ENCODE assay signal across 8 mouse cellular contexts in genomic region chr8:121851716-121852115, GRCm38 (mm10). TPM values are rescaled to one million over a fixed set of nuclear protein-coding genes. Genes with fewer than 3 reads are reported as not detected.
DNase-seq lines count a peak whose midpoint lies in the region; ATAC-seq and TF ChIP-seq lines count a peak whose summit lies in the region.

No protein-coding gene starts in this region.

- TF ChIP-seq CTCF in lung, embryonic 14.5 days (IDR thresholded peaks at IDR 0.05; ENCODE audit: low read depth), result no peak
- no peak for TF ChIP-seq CTCF in embryonic fibroblast, embryonic 13.5 days (IDR thresholded peaks at IDR 0.05; ENCODE audit: borderline replicate concordance, insufficient read depth, low read length)

- no peak for DNase-seq in lung, embryonic 14.5 days
- DNase-seq in lung, postnatal 25 days (ENCODE audit: low spot score), result no peak
- DNase-seq in limb, embryonic 10.5 days (ENCODE audit: low spot score), result no peak
- DNase-seq in left cerebral cortex, postnatal 4 days, result no peak
- DNase-seq in cerebellum, adult 18-20 months, result no peak
- no peak for DNase-seq in left cerebral cortex, adult 9 months (ENCODE audit: low spot score in 2 of 2)

- WGBS in lung, embryonic 14.5 days, result 29% methylated on average over 7 of the region's 7 CpGs
- 66% methylated on average over 7 of the region's 7 CpGs for WGBS in limb, embryonic 10.5 days
- WGBS in neural tube, embryonic 14.5 days, result 56% methylated on average over 7 of the region's 7 CpGs

- TF ChIP-seq POLR2A in embryonic fibroblast, embryonic 13.5 days (IDR thresholded peaks at IDR 0.05; ENCODE audit: low read depth, low read length), result 0 out of 2 replicates have a peak, but pooled peaks have one; percentile 15

- H3K4me2 ChIP-seq in lung, embryonic 14.5 days, result peak overlapping the region; percentile 66; the same call in 1 of the 2 replicates
- no peak overlapping the region for H3K4me2 ChIP-seq in neural tube, embryonic 14.5 days (ENCODE audit: low read depth, low read length)

- no peak overlapping the region for H3K4me3 ChIP-seq in lung, embryonic 14.5 days (ENCODE audit: low read depth, low read length)
- no peak overlapping the region for H3K4me3 ChIP-seq in embryonic fibroblast, embryonic 13.5 days (ENCODE audit: insufficient read depth, low read length)
- no peak overlapping the region for H3K4me3 ChIP-seq in limb, embryonic 10.5 days
- H3K4me3 ChIP-seq in neural tube, embryonic 14.5 days (ENCODE audit: low read depth, low read length), result no peak overlapping the region

- no peak overlapping the region; the same call in 1 of the 2 replicates for H3K9ac ChIP-seq in lung, embryonic 14.5 days
- peak overlapping the region; percentile 18; the same call in 1 of the 2 replicates for H3K9ac ChIP-seq in neural tube, embryonic 14.5 days (replicated peaks; ENCODE audit: low read depth, low read length)

- H3K9me3 ChIP-seq in lung, embryonic 14.5 days (ENCODE audit: low read depth, low read length), result no peaks in the 10 kb centered on the region
- H3K9me3 ChIP-seq in limb, embryonic 10.5 days (replicated peaks), result no peaks in the 10 kb centered on the region
- H3K9me3 ChIP-seq in neural tube, embryonic 14.5 days (ENCODE audit: control insufficient read depth, low read length), result no peaks in the 10 kb centered on the region

- no peak overlapping the region for H3K27ac ChIP-seq in lung, embryonic 14.5 days (ENCODE audit: low read depth)
- peak overlapping the region; percentile 68 for H3K27ac ChIP-seq in embryonic fibroblast, embryonic 13.5 days (ENCODE audit: insufficient read depth, low read length)
- peak overlapping the region; percentile 78 for H3K27ac ChIP-seq in limb, embryonic 10.5 days
- no peak overlapping the region for H3K27ac ChIP-seq in neural tube, embryonic 14.5 days (ENCODE audit: low read depth, low read length)

- no peaks in the 10 kb centered on the region for H3K36me3 ChIP-seq in lung, embryonic 14.5 days (ENCODE audit: insufficient read depth)
- H3K36me3 ChIP-seq in limb, embryonic 10.5 days, result no peaks in the 10 kb centered on the region
- no peaks in the 10 kb centered on the region for H3K36me3 ChIP-seq in neural tube, embryonic 14.5 days (ENCODE audit: control insufficient read depth, insufficient read depth, low read length)

- no peaks in the 10 kb centered on the region for H3K27me3 ChIP-seq in lung, embryonic 14.5 days (ENCODE audit: insufficient read depth, low read length)
- H3K27me3 ChIP-seq in limb, embryonic 10.5 days (ENCODE audit: low read depth, poor library complexity, severe bottlenecking), result peaks cover 19% of the 10 kb centered on the region
- H3K27me3 ChIP-seq in neural tube, embryonic 14.5 days (ENCODE audit: control insufficient read depth, insufficient read depth, low read length), result no peaks in the 10 kb centered on the region

- no peaks in the 10 kb centered on the region for H3K4me1 ChIP-seq in lung, embryonic 14.5 days (ENCODE audit: insufficient read depth)
- peaks cover 3% of the 10 kb centered on the region; the same call in 1 of the 2 replicates for H3K4me1 ChIP-seq in embryonic fibroblast, embryonic 13.5 days (ENCODE audit: control insufficient read depth, insufficient read depth, low read length)
- peaks cover 20% of the 10 kb centered on the region for H3K4me1 ChIP-seq in limb, embryonic 10.5 days
- no peaks in the 10 kb centered on the region for H3K4me1 ChIP-seq in neural tube, embryonic 14.5 days (ENCODE audit: control insufficient read depth, insufficient read depth, low read length)

- ATAC-seq in lung, embryonic 14.5 days (ENCODE audit: insufficient read depth), result no peak
- no peak for ATAC-seq in neural tube, embryonic 14.5 days (ENCODE audit: low read depth)

- intact Hi-C loops in left cerebral cortex, postnatal 4 days (cut with DNase I), result loop anchor here (2.0 kb wide), 1 partner anchor 57 kb away; no protein-coding TSS in a partner anchor

RNA-seq across cellular contexts. Expression of gene Klhdc4, which starts 22.3 kb away (rescaled TPM):
- 42.2 and 47.7 TPM in 2 replicates for polyA plus RNA-seq in lung, embryonic 14.5 days (2014; fragmentation: Nextera tagmentation; extraction: Ambion mirVana)
- polyA plus RNA-seq in embryonic fibroblast, embryonic 13.5 days (2011; ENCODE audit: insufficient read length, low read depth, missing spikeins), result 21.1 and 26.4 TPM in 2 replicates
- polyA plus RNA-seq in limb, embryonic 10.5 days (2016; fragmentation: Nextera tagmentation; extraction: Ambion mirVana), result 64.2 and 64.4 TPM in 2 replicates
- polyA plus RNA-seq in neural tube, embryonic 14.5 days (2014; fragmentation: Nextera tagmentation; extraction: Ambion mirVana), result 43.7 and 46.2 TPM in 2 replicates
- 10 to 100 TPM; 39.7 to 45.2 TPM for total RNA-seq in left cerebral cortex, postnatal 4 days (2021)

RNA-seq across cellular contexts. Expression of gene Slc7a5, which starts 55.8 kb away (rescaled TPM):
- polyA plus RNA-seq in lung, embryonic 14.5 days (2014; fragmentation: Nextera tagmentation; extraction: Ambion mirVana), result 27.3 and 28.8 TPM in 2 replicates
- polyA plus RNA-seq in embryonic fibroblast, embryonic 13.5 days (2011; ENCODE audit: insufficient read length, low read depth, missing spikeins), result 125 and 185 TPM in 2 replicates
- 16.8 and 19.3 TPM in 2 replicates for polyA plus RNA-seq in limb, embryonic 10.5 days (2016; fragmentation: Nextera tagmentation; extraction: Ambion mirVana)
- 38.1 and 50.7 TPM in 2 replicates for polyA plus RNA-seq in neural tube, embryonic 14.5 days (2014; fragmentation: Nextera tagmentation; extraction: Ambion mirVana)
- 100 to 1,000 TPM; 150 to 153 TPM for total RNA-seq in left cerebral cortex, postnatal 4 days (2021)

Comparison
In these comparisons a context has a peak if more than half of its experiments do, and no peak if none do; other contexts are left out.
1. H3K27ac ChIP-seq: peak in embryonic fibroblast, embryonic 13.5 days (single experiment) and limb, embryonic 10.5 days (single experiment); none in lung, embryonic 14.5 days (single experiment) and neural tube, embryonic 14.5 days (single experiment).